Comparison of ENCODE assay signal across 20 mouse cellular contexts in genomic region chr7:34737206-34737605, GRCm38 (mm10).
A peak's percentile ranks its signal among the peaks of the same experiment; 100 is the strongest.
DNase-seq lines count a peak whose midpoint lies in the region; ATAC-seq lines count a peak whose summit lies in the region.
"Had no signal": no experiment of that assay in that cellular context is flagged by ENCODE, and none has a peak within 500 bp of the region (broad histone marks: within the 10 kb centered on the region; RNA-seq: fewer than 3 reads in every experiment).

No protein-coding gene starts in this region.

- no peaks in the 10 kb centered on the region; the same call in 1 of the 2 replicates for H3K9me3 ChIP-seq in forebrain, embryonic 10.5 days
- no peaks in the 10 kb centered on the region for H3K9me3 ChIP-seq in forebrain, embryonic 14.5 days (replicated peaks; ENCODE audit: control insufficient read depth, low read length)
- H3K9me3 ChIP-seq in heart, embryonic 10.5 days, result no peaks in the 10 kb centered on the region
- H3K9me3 ChIP-seq in intestine, embryonic 14.5 days (ENCODE audit: control insufficient read depth, low read length), result 0 out of 2 replicates have a peak, but pooled peaks cover 3% of the 10 kb centered on the region
- peaks cover 3% of the 10 kb centered on the region; the same call in 1 of the 2 replicates for H3K9me3 ChIP-seq in intestine, embryonic 16.5 days (ENCODE audit: control insufficient read depth, low read length)

- peaks cover 9% of the 10 kb centered on the region for H3K4me1 ChIP-seq in forebrain, embryonic 10.5 days
- H3K4me1 ChIP-seq in forebrain, embryonic 14.5 days (ENCODE audit: control insufficient read depth, insufficient read depth, low read length), result peaks cover 9% of the 10 kb centered on the region; the same call in 1 of the 2 replicates
- no peaks in the 10 kb centered on the region for H3K4me1 ChIP-seq in heart, embryonic 10.5 days
- no peaks in the 10 kb centered on the region for H3K4me1 ChIP-seq in intestine, embryonic 14.5 days (replicated peaks; ENCODE audit: control insufficient read depth, insufficient read depth, low read length)
- no peaks in the 10 kb centered on the region for H3K4me1 ChIP-seq in intestine, embryonic 16.5 days (ENCODE audit: control insufficient read depth, insufficient read depth, low read length)

- H3K4me2 ChIP-seq in forebrain, embryonic 14.5 days (ENCODE audit: low read length), result no peak overlapping the region
- no peak overlapping the region for H3K4me2 ChIP-seq in intestine, embryonic 14.5 days (ENCODE audit: low read length)
- no peak overlapping the region for H3K4me2 ChIP-seq in intestine, embryonic 16.5 days (ENCODE audit: low read depth, low read length)
- H3K4me2 ChIP-seq: embryonic facial prominence, embryonic 13.5 days; forebrain, embryonic 13.5 days had no signal

- no peak overlapping the region for H3K9ac ChIP-seq in forebrain, embryonic 14.5 days (ENCODE audit: low read length)
- no peak overlapping the region for H3K9ac ChIP-seq in intestine, embryonic 14.5 days (ENCODE audit: low read length)
- no peak overlapping the region for H3K9ac ChIP-seq in intestine, embryonic 16.5 days (ENCODE audit: low read depth, low read length)
- H3K9ac ChIP-seq: embryonic facial prominence, embryonic 13.5 days; forebrain, embryonic 13.5 days had no signal

- H3K27ac ChIP-seq in forebrain, embryonic 10.5 days, result 0 out of 2 replicates have a peak overlapping the region, but pooled peaks have one; percentile 51
- no peak overlapping the region for H3K27ac ChIP-seq in forebrain, embryonic 14.5 days (ENCODE audit: low read depth, low read length)
- no peak overlapping the region for H3K27ac ChIP-seq in heart, embryonic 10.5 days
- H3K27ac ChIP-seq in intestine, embryonic 14.5 days (ENCODE audit: low read depth), result no peak overlapping the region
- H3K27ac ChIP-seq in intestine, embryonic 16.5 days (ENCODE audit: low read length), result no peak overlapping the region
- H3K27ac ChIP-seq: embryonic facial prominence, embryonic 13.5 days; forebrain, embryonic 13.5 days had no signal

- H3K36me3 ChIP-seq in forebrain, embryonic 10.5 days (replicated peaks), result no peaks in the 10 kb centered on the region
- no peaks in the 10 kb centered on the region for H3K36me3 ChIP-seq in forebrain, embryonic 14.5 days (ENCODE audit: control insufficient read depth, insufficient read depth, low read length)
- no peaks in the 10 kb centered on the region for H3K36me3 ChIP-seq in heart, embryonic 10.5 days
- no peaks in the 10 kb centered on the region for H3K36me3 ChIP-seq in intestine, embryonic 14.5 days (ENCODE audit: control insufficient read depth, insufficient read depth, low read length)
- no peaks in the 10 kb centered on the region for H3K36me3 ChIP-seq in intestine, embryonic 16.5 days (ENCODE audit: control insufficient read depth, insufficient read depth, low read length)
- H3K36me3 ChIP-seq: embryonic facial prominence, embryonic 13.5 days had no signal

- 82% methylated on average over 6 of the region's 6 CpGs for WGBS in forebrain, embryonic 10.5 days
- WGBS in forebrain, embryonic 14.5 days, result 75% methylated on average over 6 of the region's 6 CpGs
- WGBS in heart, embryonic 10.5 days, result 73% methylated on average over 6 of the region's 6 CpGs
- WGBS in intestine, embryonic 14.5 days, result 66% methylated on average over 6 of the region's 6 CpGs
- 68% methylated on average over 6 of the region's 6 CpGs for WGBS in intestine, embryonic 16.5 days

- no peak for DNase-seq in forebrain, embryonic 10.5 days (ENCODE audit: extremely low spot score, low spot score)
- DNase-seq in forebrain, embryonic 14.5 days (ENCODE audit: low spot score), result no peak
- DNase-seq in heart, adult 11 months, result peak; percentile 89
- no peak for DNase-seq in heart, embryonic 10.5 days (ENCODE audit: low spot score)
- peak; percentile 48 for DNase-seq in intestine, embryonic 14.5 days (ENCODE audit: low spot score)
- peak; percentile 20 for DNase-seq in R1 (ENCODE audit: low read depth, low spot score)
- DNase-seq in layer of hippocampus, adult 9-11 months, result no peak
- DNase-seq: adrenal gland, adult 8-10 months; adrenal gland, postnatal 14 days; adrenal gland, postnatal 36 days; cerebellum, adult 11-12 months; cerebellum, adult 2 months; cerebellum, adult 9-10 months; cerebellum, postnatal 10 days; cerebellum, postnatal 25 days had no signal

- no peak overlapping the region for H3K4me3 ChIP-seq in forebrain, embryonic 10.5 days
- H3K4me3 ChIP-seq in forebrain, embryonic 14.5 days (ENCODE audit: low read depth, low read length), result no peak overlapping the region
- no peak overlapping the region for H3K4me3 ChIP-seq in heart, embryonic 10.5 days
- H3K4me3 ChIP-seq in intestine, embryonic 14.5 days (ENCODE audit: low read depth, low read length), result no peak overlapping the region
- H3K4me3 ChIP-seq in intestine, embryonic 16.5 days (ENCODE audit: low read length), result no peak overlapping the region
- H3K4me3 ChIP-seq: embryonic facial prominence, embryonic 13.5 days; forebrain, embryonic 13.5 days had no signal

- H3K27me3 ChIP-seq in forebrain, embryonic 10.5 days (ENCODE audit: poor library complexity, severe bottlenecking), result no peaks in the 10 kb centered on the region
- no peaks in the 10 kb centered on the region for H3K27me3 ChIP-seq in forebrain, embryonic 14.5 days (replicated peaks; ENCODE audit: control insufficient read depth, insufficient read depth, low read length)
- no peaks in the 10 kb centered on the region for H3K27me3 ChIP-seq in heart, embryonic 10.5 days (ENCODE audit: insufficient read depth, poor library complexity, severe bottlenecking)
- no peaks in the 10 kb centered on the region for H3K27me3 ChIP-seq in intestine, embryonic 14.5 days (replicated peaks; ENCODE audit: control insufficient read depth, insufficient read depth, low read length)
- no peaks in the 10 kb centered on the region for H3K27me3 ChIP-seq in intestine, embryonic 16.5 days (replicated peaks; ENCODE audit: control insufficient read depth, insufficient read depth, low read length)
- H3K27me3 ChIP-seq: embryonic facial prominence, embryonic 13.5 days; forebrain, embryonic 13.5 days had no signal

- no peak for ATAC-seq in forebrain, embryonic 14.5 days
- no peak for ATAC-seq in intestine, embryonic 14.5 days (replicated peaks; ENCODE audit: low FRiP score, low TSS enrichment, low read depth)
- no peak for ATAC-seq in intestine, embryonic 16.5 days
- ATAC-seq: activated CD4-positive, CD25-positive, alpha-beta regulatory T cell, adult 4 months; forebrain, embryonic 13.5 days; forebrain, embryonic 16.5 days had no signal

Comparison
In these comparisons a context has a peak if more than half of its experiments do, and no peak if none do; other contexts are left out.
1. DNase-seq: peak in heart, adult 11 months (single experiment), intestine, embryonic 14.5 days (single experiment) and R1 (single experiment); none in forebrain, embryonic 10.5 days (single experiment), forebrain, embryonic 14.5 days (single experiment), heart, embryonic 10.5 days (single experiment) and layer of hippocampus, adult 9-11 months (single experiment).